Mouse (Mus musculus) macrophage (primary cell): ENCODE measurements around the gene Siglecg. TPM values are rescaled to one million over a fixed set of nuclear protein-coding genes. Genes with fewer than 3 reads are reported as not detected.
"Not testable (repeated sequence)": the region's sequence is repeated elsewhere in the genome, so short reads cannot be mapped to it uniquely, and the experiment has no call there.

Experiments
- H3K27ac ChIP-seq: fragments of 350-480 bp; formaldehyde crosslinking; 2 replicates; pipeline ENCODE4 v1.9.0; 2021
- H3K36me3 ChIP-seq: fragments of 350-480 bp; formaldehyde crosslinking; 2 replicates; pipeline ENCODE4 v1.9.0; 2021; ENCODE audit errors: inconsistent target
- H3K4me3 ChIP-seq: fragments of 350-480 bp; formaldehyde crosslinking; 2 replicates; pipeline ENCODE4 v1.9.0; 2021; ENCODE audit errors: inconsistent target
- H3K79me2 ChIP-seq: fragments of 350-480 bp; formaldehyde crosslinking; 2 replicates; pipeline ENCODE4 v1.9.0; 2021; ENCODE audit errors: inconsistent target
- WGBS: methylation state at CpG from one replicate; pipeline ENCODE4 v1.1.7; 2026; ENCODE audit warnings: inconsistent platforms; ENCODE audit not compliant: missing documents; 5-methylcytosine and 5-hydroxymethylcytosine counted together
- polyA plus RNA-seq: library from polyadenylated mRNA; stranded (reverse); fragments of 250-400 nt; gene quantifications from 3 replicates; pipeline ENCODE4 v1.2.4, GENCODE M21; 2018; ENCODE audit warnings: inconsistent platforms
- total RNA-seq, 78 experiments: library from RNA; depleted of rRNA; stranded (reverse); fragments of 250-400 nt; gene quantifications; 1 replicate in 9 of 78; 2 replicates in 24 of 78; 3 replicates in 43 of 78; 4 replicates in 2 of 78; pipeline ENCODE4 v1.2.4; 2018; ENCODE audit warnings: inconsistent platforms in 56 of 78

Gene Siglecg
- total RNA-seq (2018; cell fraction: chromatin; rRNA removed), result 1 to 10 TPM in 6 of 26 experiments, under 1 TPM in 12, not detected in 8; 0.23 to 3.6 (median 0.62) TPM
- total RNA-seq (2018; cell fraction: cytosol; rRNA removed), result under 1 TPM in 21 of 26 experiments, not detected in 5; 0.05 to 0.46 (median 0.14) TPM
- total RNA-seq (2018; cell fraction: nucleus; rRNA removed), result 1 to 10 TPM in 13 of 26 experiments, under 1 TPM in 12, not detected in 1; 0.24 to 3.3 (median 1.2) TPM
- 0.11 TPM in 1 of 3 replicates, not detected in the others for polyA plus RNA-seq

DNA sequence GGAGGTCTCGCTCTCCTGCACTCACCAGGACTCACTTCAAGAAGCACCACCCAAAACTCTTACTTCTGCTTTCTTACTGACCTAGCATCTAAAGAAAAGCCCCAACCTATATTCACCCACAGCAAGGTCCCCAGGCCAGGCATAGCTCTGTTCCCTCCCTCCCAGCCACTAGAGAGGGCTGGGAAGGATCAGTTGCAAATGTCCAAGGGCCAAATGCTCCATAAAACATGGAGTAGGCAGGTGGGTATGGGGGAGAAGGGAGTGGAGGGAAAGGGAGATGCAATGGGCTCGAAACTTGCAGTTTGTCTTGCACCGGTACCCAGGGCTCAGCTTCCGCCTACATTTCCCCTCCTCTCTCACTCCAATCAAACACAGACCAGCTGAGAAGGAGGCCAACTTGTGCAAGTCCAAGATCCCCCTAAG is at the start of gene Siglecg:
Gene Siglecg (plus strand): TSS at position 74 of the 423 bp plus-strand sequence.
- Histone ChIP-seq H3K4me3 (no peak within 1 kb of the TSS), H3K79me2 (no peaks in the 10 kb centered on the region), H3K36me3 (no peaks in the 10 kb centered on the region), H3K27ac (no peak within 1 kb of the TSS)
- 32% methylated on average over 4 of the region's 4 CpGs for WGBS

DNA sequence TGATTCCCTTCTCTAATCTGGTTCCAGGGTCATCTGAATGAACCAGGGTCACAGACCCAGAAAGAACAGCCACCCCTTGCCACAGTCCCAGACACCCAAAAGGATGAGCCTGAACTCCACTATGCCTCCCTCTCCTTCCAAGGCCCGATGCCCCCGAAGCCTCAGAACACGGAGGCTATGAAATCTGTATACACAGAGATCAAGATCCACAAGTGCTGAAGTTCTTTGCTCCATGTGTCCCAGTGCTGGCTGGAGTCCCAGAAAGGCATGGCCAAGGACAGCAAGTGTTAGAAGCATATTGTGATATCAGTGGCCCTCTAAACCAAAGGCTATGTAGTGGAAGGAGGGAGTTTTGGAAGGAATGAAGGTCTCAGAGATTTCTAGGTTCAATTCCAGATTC is 49.4 kb upstream of the Siglecg start:
- no peaks in the 10 kb centered on the region for H3K79me2 ChIP-seq
- 93% methylated on average over 3 of the region's 3 CpGs for WGBS
- H3K4me3 ChIP-seq, result no peak overlapping the region
- no peak overlapping the region for H3K27ac ChIP-seq
- no peaks in the 10 kb centered on the region for H3K36me3 ChIP-seq

DNA sequence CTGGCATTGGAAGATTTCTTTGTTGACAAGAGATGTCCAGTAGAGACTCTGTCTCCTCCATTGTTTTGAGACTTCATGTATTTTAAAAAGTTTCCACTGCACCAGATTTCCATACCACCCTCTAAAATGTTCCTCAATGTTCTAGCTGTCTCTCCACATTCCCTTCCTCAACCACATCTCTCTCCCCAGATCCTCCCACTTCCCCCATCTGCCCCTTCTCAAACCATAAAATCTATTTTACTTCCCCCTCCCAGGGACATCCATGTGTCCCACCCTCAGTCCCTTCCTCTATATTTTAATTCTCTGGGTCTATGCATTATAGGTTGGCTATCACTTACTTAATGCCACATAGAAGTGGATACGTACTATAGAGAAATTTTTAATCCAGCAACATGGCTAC is 46.6 kb upstream of the Siglecg start:
- WGBS, result 88% methylated on average over 1 of the region's 1 CpGs
- H3K4me3 ChIP-seq, result no peak overlapping the region
- H3K27ac ChIP-seq, result no peak overlapping the region
- H3K36me3 ChIP-seq, result no peaks in the 10 kb centered on the region
- H3K79me2 ChIP-seq, result no peaks in the 10 kb centered on the region

DNA sequence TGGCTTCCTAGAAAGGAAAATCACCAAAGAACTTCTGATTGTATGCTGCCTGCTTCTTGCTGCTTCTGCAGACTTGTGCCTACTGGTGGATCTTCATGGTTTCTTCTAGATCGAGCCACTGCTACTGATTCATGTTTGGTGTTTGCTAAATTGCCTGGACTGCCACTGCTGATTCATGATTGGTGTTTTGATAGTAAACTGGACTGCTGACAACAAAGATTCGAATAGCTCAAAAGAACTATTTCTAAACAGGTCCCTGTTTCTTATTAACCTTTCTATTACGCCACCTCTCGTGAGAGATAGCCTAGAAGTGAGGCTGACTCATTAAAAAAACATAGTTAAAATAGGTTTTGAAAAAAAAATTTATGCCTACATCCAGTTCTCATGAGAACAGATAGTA is 46.0 kb upstream of the Siglecg start:
- Histone ChIP-seq H3K79me2 (no peaks in the 10 kb centered on the region), H3K36me3 (no peaks in the 10 kb centered on the region), H3K27ac (no peak overlapping the region), H3K4me3 (no peak overlapping the region)
- 67% methylated on average over 4 of the region's 4 CpGs for WGBS

DNA sequence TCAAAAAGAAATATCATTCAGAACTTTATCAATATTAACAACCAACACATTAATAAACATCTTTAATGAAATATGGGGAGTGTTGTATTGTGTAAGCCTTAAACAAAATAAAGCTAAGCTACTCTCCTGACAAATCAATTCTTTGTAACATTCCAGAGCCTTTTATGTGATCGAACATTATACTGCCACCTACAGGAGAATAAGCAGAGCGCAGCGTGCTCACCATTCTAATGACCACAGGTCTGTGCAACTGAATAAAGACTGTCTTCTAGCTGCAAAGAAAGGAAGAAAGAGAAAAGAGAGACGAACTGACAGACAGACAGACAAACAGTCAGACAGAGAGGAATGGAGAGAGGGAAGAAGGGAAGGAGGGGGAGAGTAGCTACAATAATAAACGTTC is 29.8 kb upstream of the Siglecg start:
- Histone ChIP-seq H3K36me3 (no peaks in the 10 kb centered on the region), H3K4me3 (no peak overlapping the region), H3K79me2 (no peaks in the 10 kb centered on the region), H3K27ac (no peak overlapping the region)
- WGBS, result 13% methylated on average over 5 of the region's 5 CpGs

DNA sequence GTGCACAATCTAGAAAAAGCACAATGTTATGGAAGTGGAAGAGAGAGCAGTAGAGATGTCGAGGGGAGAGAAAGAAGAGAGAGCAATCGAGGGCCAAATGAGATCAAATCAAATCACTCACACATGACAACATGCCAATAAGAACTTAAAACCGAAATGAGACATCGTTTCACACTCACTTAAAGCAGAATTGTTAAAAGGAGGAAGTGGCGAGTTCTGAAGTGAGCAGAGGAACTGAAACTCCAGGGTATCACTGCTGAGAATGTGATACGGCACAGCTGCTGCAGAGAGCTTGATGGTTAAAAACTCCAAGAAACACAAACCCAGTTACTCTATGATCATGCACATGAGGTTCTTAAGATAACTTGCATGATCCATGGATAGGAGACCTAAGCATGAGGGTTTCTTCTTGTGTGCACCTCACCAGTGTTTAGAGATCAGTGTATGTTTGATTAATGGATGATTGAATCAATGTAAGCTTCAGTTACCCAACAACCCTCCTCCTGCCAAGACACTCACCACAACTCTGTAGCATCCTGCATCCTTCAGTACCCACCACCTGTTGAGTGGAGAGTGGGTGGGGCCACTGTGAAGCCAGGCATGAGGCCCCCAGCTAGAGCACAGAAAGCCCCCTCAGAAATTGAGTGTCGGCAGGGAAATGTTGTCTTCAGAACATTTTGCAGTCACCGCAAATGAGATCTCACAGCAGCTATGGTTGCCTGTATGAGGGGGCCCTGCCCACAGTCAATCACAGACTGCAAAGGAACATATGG is 15.5 kb upstream of the Siglecg start:
- no peaks in the 10 kb centered on the region for H3K79me2 ChIP-seq
- H3K27ac ChIP-seq, result peak overlapping the region; percentile 43
- H3K36me3 ChIP-seq, result no peaks in the 10 kb centered on the region
- no peak overlapping the region for H3K4me3 ChIP-seq
- WGBS, result 22% methylated on average over 8 of the region's 8 CpGs

DNA sequence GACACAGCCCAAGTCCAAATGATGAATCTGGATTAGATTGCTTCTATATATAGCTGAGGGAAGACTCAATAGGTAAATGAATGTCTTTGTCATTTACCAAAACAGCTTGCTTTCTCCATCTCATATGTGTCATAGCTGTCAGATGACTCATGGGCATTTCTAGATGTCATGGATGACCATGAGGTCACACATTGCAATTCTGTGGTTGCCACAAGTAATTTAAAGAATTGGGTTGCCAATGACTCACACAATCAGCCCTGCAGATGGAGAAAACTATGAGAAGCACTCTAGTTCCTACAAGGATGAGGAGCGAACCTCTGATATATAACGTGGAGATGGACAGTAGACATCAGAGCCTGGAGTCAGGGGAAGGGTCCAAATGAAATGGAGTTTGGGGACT is 8.5 kb upstream of the Siglecg start:
- 43% methylated on average over 2 of the region's 2 CpGs for WGBS
- no peaks in the 10 kb centered on the region for H3K36me3 ChIP-seq
- no peak overlapping the region for H3K4me3 ChIP-seq
- H3K79me2 ChIP-seq, result no peaks in the 10 kb centered on the region
- peak overlapping the region; percentile 48 for H3K27ac ChIP-seq

DNA sequence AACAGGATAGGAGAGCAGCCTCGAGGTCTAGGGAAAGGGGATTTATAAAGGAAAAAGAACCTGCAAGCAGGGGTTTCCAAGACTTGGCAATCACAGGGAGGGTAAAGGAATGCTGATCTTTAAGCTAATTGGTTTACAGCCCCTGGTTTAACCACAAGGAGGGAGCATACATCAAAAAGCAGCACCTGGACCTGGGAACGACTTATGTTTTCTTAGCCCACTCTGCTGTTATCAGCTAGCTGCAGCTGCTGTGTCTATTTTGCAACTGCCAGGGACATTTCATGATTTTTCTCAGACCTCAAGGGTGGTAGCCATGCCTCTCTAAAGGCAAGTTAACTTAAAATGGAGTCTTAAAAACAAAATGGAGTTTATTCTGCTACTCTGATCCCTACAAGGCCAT is 5.3 kb upstream of the Siglecg start:
- Histone ChIP-seq H3K27ac (no peak overlapping the region), H3K4me3 (no peak overlapping the region), H3K79me2 (no peaks in the 10 kb centered on the region), H3K36me3 (no peaks in the 10 kb centered on the region)
- 60% methylated on average over 2 of the region's 2 CpGs for WGBS

DNA sequence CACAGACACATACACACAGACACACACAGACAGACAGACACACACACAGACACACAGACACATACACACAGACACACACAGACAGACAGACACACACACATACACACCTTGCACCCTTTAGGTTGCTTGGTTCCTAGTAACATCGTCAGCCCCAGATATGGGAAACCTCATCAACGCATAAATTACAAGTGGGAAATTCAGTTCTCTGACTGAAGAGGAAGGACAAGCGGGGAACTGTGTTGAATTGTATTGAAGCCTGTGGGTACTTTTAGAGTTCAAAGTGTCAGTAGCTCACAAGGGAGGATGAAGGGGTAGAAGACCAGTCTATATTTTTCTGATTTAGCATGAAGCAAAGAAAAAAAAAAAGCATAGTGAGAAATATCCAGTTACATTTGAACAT is 431 bp upstream of the Siglecg start:
- no peak overlapping the region for H3K4me3 ChIP-seq
- H3K36me3 ChIP-seq, result no peaks in the 10 kb centered on the region
- no peak overlapping the region for H3K27ac ChIP-seq
- 20% methylated on average over 3 of the region's 3 CpGs for WGBS
- no peaks in the 10 kb centered on the region for H3K79me2 ChIP-seq

DNA sequence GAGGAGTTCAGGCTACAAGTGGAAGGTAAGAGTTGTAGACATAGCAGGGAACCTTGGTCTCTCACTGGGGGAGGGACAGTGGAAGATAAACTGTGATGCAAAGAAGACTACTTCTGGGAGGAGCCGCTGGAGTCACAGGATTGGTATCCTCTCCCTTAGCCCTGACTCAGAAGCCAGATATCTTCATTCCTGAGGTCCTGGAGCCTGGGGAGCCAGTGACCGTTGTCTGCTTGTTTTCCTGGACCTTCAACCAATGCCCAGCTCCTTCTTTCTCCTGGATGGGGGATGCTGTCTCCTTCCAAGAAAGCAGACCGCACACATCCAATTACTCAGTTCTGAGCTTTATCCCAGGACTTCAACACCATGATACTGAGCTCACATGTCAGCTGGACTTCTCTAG is 1.1 kb downstream of the Siglecg start:
- no peak overlapping the region for H3K27ac ChIP-seq
- 95% methylated on average over 3 of the region's 3 CpGs for WGBS

DNA sequence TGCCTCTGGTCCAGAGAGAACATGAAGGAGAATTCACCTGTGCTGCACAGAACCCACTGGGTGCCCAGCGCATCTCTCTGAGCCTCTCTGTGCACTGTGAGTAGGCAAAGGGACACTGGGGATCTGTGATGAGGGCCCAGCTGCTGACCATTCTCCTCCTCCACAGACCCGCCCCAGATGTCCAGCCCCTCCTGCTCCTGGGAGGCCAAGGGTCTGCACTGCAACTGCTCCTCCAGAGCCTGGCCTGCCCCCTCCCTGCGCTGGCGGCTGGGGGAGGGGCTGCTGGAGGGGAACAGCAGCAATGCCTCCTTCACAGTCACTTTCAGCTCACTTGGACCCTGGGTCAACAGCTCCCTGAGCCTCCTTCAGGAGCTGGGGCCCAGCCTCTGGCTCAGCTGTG is 3.7 kb downstream of the Siglecg start:
- not testable (repeated sequence) for H3K4me3 ChIP-seq, H3K79me2 ChIP-seq, H3K36me3 ChIP-seq, H3K27ac ChIP-seq
- 92% methylated on average over 4 of the region's 4 CpGs for WGBS

More for the DNA sequence above, 1.1 kb downstream of the Siglecg start:
- no peaks in the 10 kb centered on the region for H3K36me3 ChIP-seq
- H3K79me2 ChIP-seq, result no peaks in the 10 kb centered on the region
- H3K4me3 ChIP-seq, result no peak overlapping the region

DNA sequence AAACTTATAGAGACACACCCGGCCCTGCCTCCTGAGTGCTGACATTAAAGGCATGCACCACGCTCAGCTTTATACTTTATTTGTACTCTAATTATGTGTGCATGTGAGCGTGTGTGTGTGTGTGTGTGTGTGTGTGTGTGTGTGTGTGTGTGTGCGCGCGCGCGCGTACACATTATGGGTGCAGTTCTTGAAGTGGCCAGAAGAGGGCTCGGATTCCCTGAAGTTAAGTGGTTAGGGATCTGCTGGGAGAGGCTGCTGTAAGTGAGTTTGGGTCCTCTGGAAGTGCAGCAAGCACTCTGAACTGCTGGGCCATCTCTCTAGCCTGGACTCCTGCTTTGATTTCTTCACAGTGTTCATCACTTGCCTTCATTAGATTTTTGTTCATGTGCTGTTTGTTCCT is 9.3 kb downstream of the Siglecg start:
- H3K27ac ChIP-seq, result no peak overlapping the region
- H3K36me3 ChIP-seq, result no peaks in the 10 kb centered on the region
- 94% methylated on average over 10 of the region's 10 CpGs for WGBS
- no peak overlapping the region for H3K4me3 ChIP-seq
- H3K79me2 ChIP-seq, result no peaks in the 10 kb centered on the region

DNA sequence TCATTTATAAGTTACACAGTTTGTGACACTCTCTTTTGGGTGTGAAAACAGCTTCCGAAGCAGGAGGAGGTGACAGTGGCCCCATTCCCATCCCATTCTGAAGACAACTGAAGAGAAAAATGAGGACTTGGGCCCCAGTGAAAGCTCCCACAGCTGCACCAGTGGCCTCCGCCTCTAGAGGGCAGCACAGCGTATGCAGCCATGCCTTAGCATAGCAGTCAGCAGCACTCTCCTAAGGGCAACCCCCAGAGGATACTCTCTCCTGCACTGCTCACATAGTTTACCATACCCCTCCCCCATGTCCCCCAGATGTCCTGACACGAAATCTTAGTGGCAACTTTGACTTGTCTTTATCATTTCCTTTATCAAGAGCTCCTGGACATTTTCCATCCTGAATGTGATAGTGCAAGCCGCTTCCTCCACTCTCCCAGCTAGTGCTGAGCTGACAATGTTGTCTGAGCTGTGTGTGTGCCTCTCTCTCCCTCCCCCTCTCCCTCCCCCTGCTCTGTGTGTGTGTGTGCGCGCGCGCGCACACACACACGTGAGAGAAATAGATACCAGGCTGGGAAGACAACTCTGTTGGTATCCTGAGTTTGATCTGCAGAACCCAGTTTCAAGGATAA is 15.1 kb downstream of the Siglecg start:
- 29% methylated on average over 5 of the region's 11 CpGs for WGBS
- H3K4me3 ChIP-seq, result no peak overlapping the region
- H3K27ac ChIP-seq, result no peak overlapping the region
- H3K79me2 ChIP-seq, result no peaks in the 10 kb centered on the region
- no peaks in the 10 kb centered on the region for H3K36me3 ChIP-seq

DNA sequence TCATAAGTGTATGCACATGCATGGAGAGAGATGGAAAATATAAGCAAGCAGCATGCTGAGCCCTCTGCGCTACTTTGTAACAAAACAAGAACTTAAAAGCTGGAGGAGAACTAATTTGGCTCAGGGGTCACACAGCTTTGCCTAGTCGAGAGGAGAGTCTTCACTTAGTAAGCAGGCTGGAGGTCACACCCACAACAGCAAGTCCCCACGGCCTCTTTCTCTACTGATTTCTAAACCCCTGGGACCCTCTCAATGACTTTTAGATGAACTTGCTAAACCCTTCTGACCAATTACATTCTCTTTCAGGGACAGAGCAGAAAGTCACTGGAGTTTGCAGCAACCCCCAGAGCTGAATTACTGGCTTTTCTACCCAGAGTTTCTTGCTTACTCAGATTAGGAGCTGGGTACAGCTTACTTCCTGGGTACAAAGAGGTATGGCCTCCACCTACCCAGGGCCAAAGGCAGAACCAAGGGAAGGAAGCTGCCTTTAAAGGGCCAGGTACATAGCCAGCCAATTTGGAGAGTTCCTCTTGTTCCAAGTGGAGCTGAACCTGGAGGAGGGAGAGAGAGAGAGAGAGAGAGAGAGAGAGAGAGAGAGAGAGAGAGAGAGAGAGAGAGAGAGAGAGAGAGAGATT is 16.1 kb downstream of the Siglecg start:
- Histone ChIP-seq H3K79me2 (no peaks in the 10 kb centered on the region), H3K4me3 (no peak overlapping the region), H3K36me3 (no peaks in the 10 kb centered on the region), H3K27ac (no peak overlapping the region)
- WGBS, result 74% methylated on average over 3 of the region's 3 CpGs

DNA sequence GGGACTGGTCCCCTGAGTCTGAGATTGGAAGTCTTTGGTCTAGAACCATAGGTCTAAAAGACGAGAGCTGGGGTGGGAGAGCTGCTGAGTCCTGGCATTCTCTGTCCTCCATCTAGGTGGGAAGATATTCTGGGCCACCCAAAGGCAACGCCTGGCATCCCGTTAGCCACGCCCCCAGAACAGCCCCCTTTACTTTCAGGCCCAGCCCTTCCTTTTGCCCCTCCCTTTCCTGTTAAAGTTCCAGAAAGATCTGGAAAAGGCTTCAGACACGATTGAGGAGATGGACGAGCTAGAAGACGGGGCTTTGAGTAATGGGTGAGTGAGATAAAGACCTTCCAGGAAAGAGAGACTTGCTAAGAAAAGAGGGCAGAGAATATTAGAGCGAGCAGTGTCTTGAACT is 19.4 kb downstream of the Siglecg start, which contains the start of gene Lim2:
Gene Lim2 (plus strand): TSS at position 265 of the 400 bp plus-strand sequence.
- no peak within 1 kb of the TSS for H3K4me3 ChIP-seq
- no peaks in the 10 kb centered on the region for H3K36me3 ChIP-seq
- no peak within 1 kb of the TSS for H3K27ac ChIP-seq
- H3K79me2 ChIP-seq, result no peaks in the 10 kb centered on the region
- 86% methylated on average over 8 of the region's 8 CpGs for WGBS
